Mouse (Mus musculus) kidney, adult 2 months (tissue): ENCODE measurements around the gene Kcnh1.

ENCODE experiments used
- CTCF ChIP-seq: fragments of 200-500 bp; conservative IDR thresholded peaks from 2 replicates; pipeline ENCODE4 v1.5.1; 2011; ENCODE audit warnings: low read depth, mild to moderate bottlenecking, control low read depth, low read length, moderate library complexity, mixed read lengths; ENCODE audit not compliant: insufficient read depth, insufficient read length
- POLR2A ChIP-seq: fragments of 200-500 bp; IDR thresholded peaks from one replicate; pipeline ENCODE4 v1.6.1; 2011; ENCODE audit warnings: low read depth, low read length, control low read depth

GRCm38 (mm10) chr1:192439151-192439837, 248.7 kb downstream of the Kcnh1 start:
- TF ChIP-seq CTCF (no peak), POLR2A (no peak)
